Comparison of ENCODE assay signal across 11 mouse cellular contexts in genomic region chr2:152049611-152050270, GRCm38 (mm10). TPM values are rescaled to one million over a fixed set of nuclear protein-coding genes. Genes with fewer than 3 reads are reported as not detected.
A peak's percentile ranks its signal among the peaks of the same experiment; 100 is the strongest.
DNase-seq lines count a peak whose midpoint lies in the region; ATAC-seq and TF ChIP-seq lines count a peak whose summit lies in the region.
"Had no signal": no experiment of that assay in that cellular context is flagged by ENCODE, and none has a peak within 500 bp of the region (broad histone marks: within the 10 kb centered on the region; RNA-seq: fewer than 3 reads in every experiment).

No protein-coding gene starts in this region.

- TF ChIP-seq CTCF in kidney, postnatal 0 days (IDR thresholded peaks at IDR 0.05; ENCODE audit: low read depth): no peak
- no peak for TF ChIP-seq CTCF in midbrain, postnatal 0 days (IDR thresholded peaks at IDR 0.05)

- no peaks in the 10 kb centered on the region for H3K36me3 ChIP-seq in kidney, postnatal 0 days (ENCODE audit: insufficient read depth, low read length)
- no peaks in the 10 kb centered on the region for H3K36me3 ChIP-seq in embryonic facial prominence, embryonic 15.5 days
- no peaks in the 10 kb centered on the region for H3K36me3 ChIP-seq in hindbrain, embryonic 15.5 days
- no peaks in the 10 kb centered on the region for H3K36me3 ChIP-seq in midbrain, postnatal 0 days (ENCODE audit: insufficient read depth, low read length)
- H3K36me3 ChIP-seq: G1E had no signal

- no peak overlapping the region for H3K4me2 ChIP-seq in kidney, postnatal 0 days (ENCODE audit: low read length)
- H3K4me2 ChIP-seq in embryonic facial prominence, embryonic 15.5 days (replicated peaks): no peak overlapping the region
- peak overlapping the region; percentile 97 for H3K4me2 ChIP-seq in hindbrain, embryonic 15.5 days
- H3K4me2 ChIP-seq in midbrain, postnatal 0 days (ENCODE audit: low read depth, low read length, poor library complexity, severe bottlenecking): peak overlapping the region; percentile 98

- H3K4me1 ChIP-seq in kidney, postnatal 0 days (replicated peaks; ENCODE audit: insufficient read depth, low read length): peaks cover 8% of the 10 kb centered on the region
- H3K4me1 ChIP-seq in embryonic facial prominence, embryonic 15.5 days: peaks cover 26% of the 10 kb centered on the region
- H3K4me1 ChIP-seq in hindbrain, embryonic 15.5 days (replicated peaks): peaks cover 49% of the 10 kb centered on the region
- peaks cover 9% of the 10 kb centered on the region; the same call in 1 of the 2 replicates for H3K4me1 ChIP-seq in midbrain, postnatal 0 days (ENCODE audit: insufficient read depth, low read length)

- H3K9me3 ChIP-seq in kidney, postnatal 0 days (replicated peaks; ENCODE audit: low read length): no peaks in the 10 kb centered on the region
- H3K9me3 ChIP-seq in embryonic facial prominence, embryonic 15.5 days (replicated peaks): no peaks in the 10 kb centered on the region
- no peaks in the 10 kb centered on the region for H3K9me3 ChIP-seq in hindbrain, embryonic 15.5 days
- H3K9me3 ChIP-seq in midbrain, postnatal 0 days (ENCODE audit: low read length): no peaks in the 10 kb centered on the region

- WGBS in kidney, postnatal 0 days: 6% methylated on average over 13 of the region's 13 CpGs
- whole genome bisulfite sequencing in embryonic facial prominence, embryonic 15.5 days: 9% methylated on average over 13 of the region's 13 CpGs
- 6% methylated on average over 13 of the region's 13 CpGs for WGBS in hindbrain, embryonic 15.5 days
- WGBS in midbrain, postnatal 0 days: 17% methylated on average over 13 of the region's 13 CpGs

- H3K9ac ChIP-seq in kidney, postnatal 0 days (ENCODE audit: low read depth, low read length): no peak overlapping the region
- no peak overlapping the region for H3K9ac ChIP-seq in embryonic facial prominence, embryonic 15.5 days
- peak overlapping the region; percentile 53; the same call in 1 of the 2 replicates for H3K9ac ChIP-seq in hindbrain, embryonic 15.5 days
- H3K9ac ChIP-seq in midbrain, postnatal 0 days (replicated peaks; ENCODE audit: low read length, poor library complexity, severe bottlenecking): no peak overlapping the region

- peaks cover 36% of the 10 kb centered on the region for H3K27me3 ChIP-seq in kidney, postnatal 0 days (ENCODE audit: insufficient read depth, low read length)
- peaks cover 68% of the 10 kb centered on the region for H3K27me3 ChIP-seq in embryonic facial prominence, embryonic 15.5 days
- no peaks in the 10 kb centered on the region for H3K27me3 ChIP-seq in hindbrain, embryonic 15.5 days
- no peaks in the 10 kb centered on the region for H3K27me3 ChIP-seq in midbrain, postnatal 0 days (ENCODE audit: insufficient read depth, low read length)

- H3K4me3 ChIP-seq in kidney, postnatal 0 days (replicated peaks; ENCODE audit: low read depth, low read length): peak overlapping the region; percentile 42; the same call in 1 of the 2 replicates
- H3K4me3 ChIP-seq in embryonic facial prominence, embryonic 15.5 days (replicated peaks): 0 out of 2 replicates have a peak overlapping the region, but pooled peaks have one; percentile 51
- H3K4me3 ChIP-seq in hindbrain, embryonic 15.5 days: no peak overlapping the region
- H3K4me3 ChIP-seq in midbrain, postnatal 0 days (ENCODE audit: low read depth, low read length): no peak overlapping the region

- ATAC-seq in kidney, postnatal 0 days (replicated peaks; ENCODE audit: low FRiP score, low read depth): no peak
- ATAC-seq in embryonic facial prominence, embryonic 15.5 days (ENCODE audit: insufficient number of reproducible peaks, low FRiP score, low TSS enrichment, low read depth): no peak
- ATAC-seq in hindbrain, embryonic 15.5 days (ENCODE audit: low FRiP score, low read depth): no peak
- ATAC-seq in midbrain, postnatal 0 days (ENCODE audit: low FRiP score): no peak

- DNase-seq in kidney, postnatal 0 days (ENCODE audit: low spot score): no peak
- no peak for DNase-seq in kidney, postnatal 14 days
- DNase-seq in midbrain, postnatal 0 days (ENCODE audit: low spot score): no peak
- DNase-seq in testis, postnatal 14 days (ENCODE audit: low spot score): no peak
- DNase-seq in left cerebral cortex, adult 18-20 months (ENCODE audit: low spot score in 2 of 2): no peak
- no peak for DNase-seq in lung, postnatal 4 days
- DNase-seq: right cerebral cortex, postnatal 14 days; thymus, postnatal 4 days had no signal

- no peak overlapping the region for H3K27ac ChIP-seq in kidney, postnatal 0 days
- no peak overlapping the region for H3K27ac ChIP-seq in embryonic facial prominence, embryonic 15.5 days (replicated peaks)
- peak overlapping the region; percentile 75 for H3K27ac ChIP-seq in hindbrain, embryonic 15.5 days (replicated peaks)
- no peak overlapping the region for H3K27ac ChIP-seq in midbrain, postnatal 0 days (ENCODE audit: low read depth, low read length)

RNA-seq across cellular contexts. Expression of gene Scrt2, which starts 31.6 kb away (rescaled TPM):
- not detected in 2 replicates for polyA plus RNA-seq in kidney, postnatal 0 days (2015; fragmentation: Nextera tagmentation; extraction: Ambion mirVana)
- polyA plus RNA-seq in embryonic facial prominence, embryonic 15.5 days (2015; fragmentation: Nextera tagmentation; extraction: Ambion mirVana): 0.09 TPM in 1 of 2 replicates, not detected in the other
- 10.8 and 11.1 TPM in 2 replicates for polyA plus RNA-seq in hindbrain, embryonic 15.5 days (2015; fragmentation: Nextera tagmentation; extraction: Ambion mirVana)
- total RNA-seq in midbrain, postnatal 0 days (2014; rRNA removed): 6.7 and 10.8 TPM in 2 replicates
- polyA plus RNA-seq in midbrain, postnatal 0 days (2015; fragmentation: Nextera tagmentation; extraction: Ambion mirVana): 2.2 and 2.3 TPM in 2 replicates
- total RNA-seq in left cerebral cortex, adult 18-20 months (2021): 10 to 100 TPM; 20.5 to 20.7 TPM
- polyA plus RNA-seq: G1E had no signal

RNA-seq across cellular contexts. Expression of gene Slc52a3, which starts 53.4 kb away (rescaled TPM):
- polyA plus RNA-seq in kidney, postnatal 0 days (2015; fragmentation: Nextera tagmentation; extraction: Ambion mirVana): 24.5 and 27.1 TPM in 2 replicates
- 5.9 and 6.3 TPM in 2 replicates for polyA plus RNA-seq in embryonic facial prominence, embryonic 15.5 days (2015; fragmentation: Nextera tagmentation; extraction: Ambion mirVana)
- 1.4 and 1.7 TPM in 2 replicates for polyA plus RNA-seq in hindbrain, embryonic 15.5 days (2015; fragmentation: Nextera tagmentation; extraction: Ambion mirVana)
- total RNA-seq in midbrain, postnatal 0 days (2014; rRNA removed): 2.6 and 3.5 TPM in 2 replicates
- 2.2 and 2.6 TPM in 2 replicates for polyA plus RNA-seq in midbrain, postnatal 0 days (2015; fragmentation: Nextera tagmentation; extraction: Ambion mirVana)
- 1 to 10 TPM; 2.1 to 2.8 TPM for total RNA-seq in left cerebral cortex, adult 18-20 months (2021)

RNA-seq across cellular contexts. Expression of gene Srxn1, which starts 55.6 kb away (rescaled TPM):
- polyA plus RNA-seq in kidney, postnatal 0 days (2015; fragmentation: Nextera tagmentation; extraction: Ambion mirVana): 19.7 and 20.3 TPM in 2 replicates
- polyA plus RNA-seq in embryonic facial prominence, embryonic 15.5 days (2015; fragmentation: Nextera tagmentation; extraction: Ambion mirVana): 11.0 and 11.5 TPM in 2 replicates
- 24.4 and 24.7 TPM in 2 replicates for polyA plus RNA-seq in hindbrain, embryonic 15.5 days (2015; fragmentation: Nextera tagmentation; extraction: Ambion mirVana)
- 24.5 and 46.1 TPM in 2 replicates for total RNA-seq in midbrain, postnatal 0 days (2014; rRNA removed)
- polyA plus RNA-seq in midbrain, postnatal 0 days (2015; fragmentation: Nextera tagmentation; extraction: Ambion mirVana): 24.8 and 29.5 TPM in 2 replicates
- total RNA-seq in left cerebral cortex, adult 18-20 months (2021): 100 to 1,000 TPM; 103 to 106 TPM

Comparison
In these comparisons a context has a peak if more than half of its experiments do, and no peak if none do; other contexts are left out.
1. H3K4me2 ChIP-seq: peak in hindbrain, embryonic 15.5 days (single experiment) and midbrain, postnatal 0 days (single experiment); none in kidney, postnatal 0 days (single experiment) and embryonic facial prominence, embryonic 15.5 days (single experiment).
2. H3K4me3 ChIP-seq: peak in kidney, postnatal 0 days (single experiment) and embryonic facial prominence, embryonic 15.5 days (single experiment); none in hindbrain, embryonic 15.5 days (single experiment) and midbrain, postnatal 0 days (single experiment).